Mouse (Mus musculus) stomach, postnatal 0 days (tissue): ENCODE results near the gene Vegfd.

Experiments used
- CTCF ChIP-seq: IDR thresholded peaks from 2 replicates; pipeline ENCODE4 v1.5.1; 2016; ENCODE audit warnings: antibody characterized with exemption, low read depth, mild to moderate bottlenecking, moderate library complexity
- EP300 ChIP-seq: optimal IDR thresholded peaks from 2 replicates; pipeline ENCODE3; 2016; ENCODE audit warnings: antibody characterized with exemption

GRCm38 (mm10) chrX:164345359-164345938 is 27.7 kb upstream of the Vegfd start:
- TF ChIP-seq CTCF (no peak), EP300 (no peak)
